Mouse (Mus musculus): Measurements from ENCODE around the gene Pth.

- TF ChIP-seq CTCF (IDR thresholded peaks at IDR 0.05; ENCODE audit: low read depth, low read length) (no peak), GATA1 (IDR thresholded peaks at IDR 0.05; ENCODE audit: borderline replicate concordance, low read length) (no peak)
Observed at GRCm38 (mm10) chr7:113415256-113415655, 26.9 kb upstream of the Pth start.

Measured in G1E (cell line).